Mouse (Mus musculus) neural tube, embryonic 10.5 days (tissue): ENCODE data around the gene Rnft2.

Experiments
- DNase-seq: peaks from one replicate; pipeline ENCODE4 v3.0.0-alpha.2; 2017; ENCODE audit warnings: low spot score; ENCODE audit errors: extremely low spot score

Rnft2 gene

DNA sequence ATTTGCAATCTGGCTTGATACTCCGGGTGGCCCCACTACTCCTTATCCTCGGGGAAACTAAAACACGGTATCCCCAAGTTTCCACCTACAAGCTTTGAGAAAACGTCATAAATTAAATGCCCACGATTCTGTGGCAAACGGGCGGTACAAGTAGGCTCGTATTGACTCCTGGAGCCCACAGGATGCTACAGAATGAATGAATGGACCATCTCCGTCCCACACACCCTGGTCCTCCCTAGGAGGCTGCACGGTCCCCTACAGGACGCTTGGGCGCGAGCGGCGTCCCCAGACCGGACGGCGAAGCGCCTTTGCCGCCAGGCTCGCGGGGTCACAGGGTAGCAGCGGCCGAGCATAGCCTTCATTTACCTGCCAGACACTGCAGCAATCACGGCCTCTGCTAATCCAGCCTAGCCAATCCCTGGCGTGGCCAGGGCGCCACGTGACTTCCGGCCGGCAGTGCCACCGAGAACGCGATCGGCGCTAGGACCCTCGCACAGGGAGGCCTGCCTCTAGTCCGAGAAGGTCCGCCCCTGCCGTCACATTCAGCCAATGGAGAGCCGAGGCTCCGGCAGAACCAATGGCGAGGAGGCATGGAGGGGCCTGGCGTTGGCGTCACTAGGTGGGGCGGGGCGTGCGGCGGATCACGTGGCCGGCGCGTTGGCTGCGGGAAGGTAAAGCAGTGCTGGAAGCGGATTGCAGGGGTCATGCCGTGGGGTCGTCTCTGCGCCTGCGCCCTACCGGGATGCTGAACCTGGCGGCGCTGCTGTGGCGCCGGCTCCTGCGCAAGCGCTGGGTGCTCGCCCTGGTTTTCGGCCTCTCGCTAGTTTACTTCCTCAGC is at the start of gene Rnft2, which contains the start of gene 2410131K14Rik:
TSS of gene Rnft2 (minus strand) at position 511 of the 838 bp plus-strand sequence.
TSS of gene 2410131K14Rik (plus strand) at position 622 of the 838 bp plus-strand sequence.
- DNase-seq = peak; percentile 100

DNA sequence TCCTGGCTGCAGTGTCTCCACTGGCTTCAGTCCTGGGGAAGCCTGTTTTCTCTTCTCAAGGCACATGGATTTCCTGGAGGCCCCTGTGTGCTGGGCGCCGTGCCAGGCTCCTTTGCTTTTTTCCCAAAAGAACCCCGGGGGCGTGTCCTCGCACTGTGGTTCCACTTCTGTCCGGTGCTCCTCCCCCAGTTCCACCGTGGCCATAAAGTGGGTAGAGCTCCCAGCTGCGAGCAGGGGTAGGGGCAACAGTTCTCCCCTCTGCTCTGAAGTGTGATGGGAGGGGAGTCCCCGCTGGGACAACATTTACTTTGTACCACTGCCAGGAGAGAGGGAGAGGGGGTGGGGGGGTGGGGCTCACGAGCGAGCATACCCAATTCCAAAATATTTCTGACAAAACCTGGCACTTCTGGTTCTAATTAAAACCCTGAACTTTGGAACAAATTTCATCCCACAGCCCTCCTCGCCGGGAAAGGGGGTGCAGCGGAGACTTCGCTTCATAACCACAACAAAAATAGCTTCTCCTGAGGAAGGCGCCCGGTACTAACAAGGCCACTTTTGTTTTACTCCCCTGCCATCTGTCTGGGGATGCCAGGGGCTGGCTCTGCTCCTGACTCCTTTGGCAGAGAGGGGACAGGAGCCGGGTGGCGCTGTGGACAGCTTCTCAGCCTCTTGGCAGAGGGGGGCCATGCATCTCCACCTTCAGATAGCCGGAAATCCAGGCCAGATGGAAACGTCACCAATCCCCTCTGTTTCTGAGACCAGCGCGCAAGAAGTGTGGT is 49.4 kb upstream of the Rnft2 start:
- no peak for DNase-seq

DNA sequence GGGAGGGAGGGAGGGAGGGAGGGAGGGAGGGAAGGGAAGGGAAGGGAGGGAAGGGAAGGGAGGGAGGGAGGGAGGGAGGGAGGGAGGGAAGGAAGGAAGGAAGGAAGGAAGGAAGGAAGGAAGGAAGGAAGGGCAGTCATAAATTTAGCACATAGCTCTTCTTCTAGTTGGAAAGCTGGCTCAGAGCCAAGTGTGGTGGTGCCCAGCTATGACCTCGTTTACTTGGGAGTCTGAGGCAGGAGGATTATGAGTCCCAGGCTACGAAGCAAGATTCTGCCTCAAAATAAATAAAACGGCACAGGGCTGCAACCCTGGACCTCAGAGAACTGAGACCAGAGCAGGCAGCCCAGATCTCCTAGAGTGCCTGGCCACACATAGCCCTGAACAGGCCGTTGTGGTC is 47.6 kb upstream of the Rnft2 start:
- DNase-seq = no peak

DNA sequence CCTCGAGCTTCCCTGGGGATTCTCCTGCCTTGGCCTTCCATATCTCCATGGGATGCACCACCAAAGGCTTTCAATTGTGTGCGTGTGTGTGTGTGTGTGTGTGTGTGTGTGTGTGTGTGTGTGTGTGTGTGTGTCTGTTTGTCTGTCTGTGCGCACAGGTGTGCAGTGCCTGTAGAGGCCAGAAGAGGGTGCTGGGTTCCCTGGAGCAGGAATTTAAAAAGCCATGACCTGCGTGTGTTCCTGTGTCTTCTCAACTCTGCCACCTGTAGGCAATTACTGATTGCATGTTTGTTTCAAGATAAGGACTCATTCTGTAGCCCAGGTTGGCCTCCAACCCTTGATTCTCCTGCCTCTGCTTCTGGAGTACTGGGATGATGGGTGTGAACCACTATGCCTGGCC is 46.5 kb upstream of the Rnft2 start:
- DNase-seq = no peak

DNA sequence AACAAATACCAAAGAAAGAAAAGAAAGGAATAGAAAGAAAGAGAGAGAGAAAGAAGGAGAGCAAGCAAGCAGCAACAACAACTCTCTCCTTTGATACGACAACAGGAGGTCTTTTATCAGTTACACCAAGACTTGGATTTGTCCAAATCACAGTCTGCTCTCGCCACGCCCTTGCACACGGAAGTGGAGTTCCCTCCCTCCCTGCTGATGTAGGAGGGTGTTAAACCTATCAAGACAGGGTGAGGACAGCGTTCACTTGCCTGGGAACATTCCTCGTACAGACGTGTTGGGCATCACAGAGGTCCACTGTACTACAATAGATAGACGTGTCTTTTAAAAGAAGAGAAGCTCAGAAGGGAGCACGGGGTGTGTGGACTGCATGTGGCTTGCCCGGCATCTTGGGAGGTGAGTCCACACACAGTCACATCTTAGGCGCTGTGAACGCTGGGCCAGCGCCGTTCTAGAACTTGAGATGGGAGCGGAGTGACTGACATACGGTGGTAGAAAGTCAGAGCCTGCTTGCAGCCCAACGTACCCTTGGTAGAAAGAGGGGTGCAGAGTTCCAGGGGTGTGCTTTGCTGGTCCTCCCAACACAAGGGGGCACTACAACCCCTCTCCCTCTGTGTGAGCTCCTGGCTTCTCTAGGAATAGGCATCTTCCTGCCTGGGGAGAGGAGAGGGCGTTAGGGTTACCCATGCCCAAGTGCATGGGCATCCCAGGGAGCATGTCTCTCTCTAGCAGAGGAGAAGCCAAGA is 33.0 kb upstream of the Rnft2 start:
- DNase-seq = no peak

DNA sequence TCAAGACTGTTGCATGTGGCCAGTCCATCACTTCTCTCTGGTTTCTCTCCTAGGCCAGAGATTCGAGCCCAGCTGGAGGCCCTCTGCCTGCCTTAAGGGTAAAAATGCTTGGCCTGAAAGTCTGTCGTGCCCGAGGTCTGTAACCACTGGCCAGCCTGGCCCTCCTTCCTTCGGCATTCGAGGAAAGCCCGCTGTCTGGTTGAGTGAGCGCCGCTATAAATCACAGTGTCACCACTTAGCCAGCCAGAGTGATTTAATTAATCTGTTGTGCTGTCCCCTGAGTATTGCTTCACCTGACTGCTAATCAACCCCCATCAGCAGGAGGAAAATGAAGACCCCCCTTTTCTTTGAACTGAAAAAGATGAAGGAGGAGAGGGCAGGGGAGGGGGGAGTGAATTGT is 31.8 kb upstream of the Rnft2 start:
- no peak for DNase-seq

DNA sequence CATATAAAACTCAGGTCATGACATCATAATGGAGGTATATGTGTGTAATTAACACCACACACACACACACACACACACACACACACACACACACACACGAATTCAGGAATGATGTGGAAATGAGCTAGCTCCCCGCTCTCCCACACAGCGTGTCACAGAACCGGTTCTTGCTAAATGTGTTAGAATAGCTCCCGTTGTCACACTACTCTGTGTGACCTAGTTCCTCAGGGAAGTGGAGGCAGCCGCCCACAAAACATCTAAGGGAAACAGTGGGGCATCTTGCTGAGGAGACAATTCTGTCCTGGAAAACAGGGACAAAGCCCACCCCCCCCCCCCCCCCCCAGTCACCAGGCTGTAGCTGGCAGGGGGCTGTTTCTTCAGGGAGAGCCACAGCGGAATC is 31.4 kb upstream of the Rnft2 start:
- no peak for DNase-seq

DNA sequence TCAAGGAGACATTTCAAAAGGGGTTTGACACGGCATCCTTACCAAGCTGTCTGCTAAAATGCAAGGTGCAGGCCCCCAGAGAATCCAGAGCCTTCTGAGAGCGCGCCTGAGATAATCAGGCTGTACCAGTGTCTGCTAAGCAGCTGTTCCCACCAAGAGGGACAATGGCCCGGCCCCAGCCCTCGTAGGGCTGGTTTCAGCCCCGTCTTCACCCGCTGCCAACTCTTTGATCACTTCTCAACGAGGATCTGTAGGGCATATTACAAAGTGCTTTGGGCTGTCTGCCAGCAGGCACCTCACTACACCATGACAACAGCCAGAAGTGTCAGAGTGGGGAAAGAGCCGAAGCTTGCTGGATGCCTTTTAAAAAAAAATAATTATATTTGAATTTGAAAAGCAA is 29.6 kb upstream of the Rnft2 start:
- DNase-seq = no peak

DNA sequence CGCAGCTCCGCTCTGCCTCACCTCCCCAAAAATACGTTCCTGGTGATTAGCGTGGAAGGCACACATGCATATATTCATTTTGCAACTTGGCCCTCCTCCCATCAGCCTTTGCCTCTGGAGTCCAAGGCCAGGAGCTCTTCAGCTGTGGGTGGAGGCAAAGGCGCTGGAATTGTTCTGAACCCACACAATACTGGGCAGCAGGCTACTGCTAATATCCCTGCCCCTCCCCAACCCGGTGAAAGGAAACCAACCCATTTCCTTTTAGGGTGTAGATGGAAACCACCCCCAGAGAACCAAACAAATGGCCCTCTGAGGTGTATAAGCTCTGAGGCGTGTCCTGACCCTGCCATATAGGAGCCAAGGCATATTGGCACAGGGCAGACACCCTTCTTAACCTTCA is 28.5 kb upstream of the Rnft2 start:
- no peak for DNase-seq

DNA sequence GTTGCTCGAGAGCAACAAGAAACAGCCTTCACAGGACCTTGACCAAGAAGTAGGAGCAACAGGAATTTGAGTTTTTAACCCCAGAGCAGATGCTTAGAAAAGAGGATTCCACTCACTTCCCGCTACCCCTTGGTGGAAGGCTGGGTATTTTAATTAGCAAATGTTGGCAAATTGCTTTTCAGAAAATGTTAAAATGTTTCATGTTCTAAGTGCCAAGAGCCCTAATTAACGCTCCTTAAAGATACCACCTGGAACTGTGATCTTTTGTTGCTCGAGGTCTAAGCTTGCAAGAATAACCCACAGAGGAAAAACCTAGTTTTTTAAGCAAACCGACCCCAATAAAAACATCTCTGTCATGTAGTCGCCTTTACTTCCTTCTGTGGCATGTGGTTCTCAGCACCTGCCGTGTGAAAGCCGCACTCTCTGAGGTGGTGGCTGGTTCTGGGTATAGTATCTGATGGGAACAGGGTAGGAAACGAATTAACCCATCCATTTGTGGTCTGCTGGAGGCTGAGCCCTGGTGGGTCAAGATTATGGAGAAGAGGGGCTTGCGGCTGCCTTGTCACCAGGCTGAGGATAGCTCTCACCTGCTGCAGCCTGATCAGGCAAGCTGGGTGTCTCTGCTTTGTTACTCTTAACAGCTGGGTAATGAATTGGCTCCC is 26.7 kb upstream of the Rnft2 start:
- DNase-seq = no peak

DNA sequence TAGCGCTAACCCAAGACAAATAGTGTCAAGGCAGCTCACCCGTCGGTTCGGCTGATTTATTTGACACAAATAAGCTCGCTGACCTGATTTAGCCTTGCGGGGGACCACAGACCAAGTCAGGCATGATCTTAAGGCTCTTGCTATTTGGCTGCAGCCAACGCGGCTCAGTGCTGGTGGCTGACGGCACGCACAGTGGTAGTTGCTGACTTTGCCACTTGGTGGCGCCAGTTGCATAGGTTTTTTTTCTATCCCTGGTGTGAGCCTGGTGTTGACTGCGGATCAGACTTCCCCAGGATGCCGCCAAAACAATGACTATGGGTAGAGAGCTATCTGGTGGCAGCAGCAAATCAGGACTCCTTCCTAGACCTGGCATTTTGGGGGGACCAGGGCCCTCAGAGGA is 24.1 kb upstream of the Rnft2 start:
- DNase-seq = peak; percentile 93

DNA sequence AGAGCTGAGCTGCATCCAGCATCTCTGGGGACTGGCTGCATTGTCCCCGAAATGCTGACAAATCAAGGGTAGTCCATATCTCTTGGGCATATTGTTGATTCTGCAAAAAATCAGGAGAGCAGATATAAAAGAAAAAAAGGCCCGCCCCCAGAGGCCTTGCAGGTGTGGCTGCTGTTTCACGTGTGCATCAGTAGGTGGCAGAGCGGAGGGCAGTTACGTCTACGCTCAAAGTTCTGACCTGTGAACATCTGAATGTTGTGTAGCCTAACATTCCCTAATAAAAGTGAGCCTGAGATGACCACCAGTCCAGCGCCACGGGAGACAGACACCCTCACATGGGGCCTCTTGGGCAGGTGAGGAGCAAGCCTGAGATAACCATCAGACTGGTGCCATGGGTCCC is 21.4 kb upstream of the Rnft2 start:
- DNase-seq = no peak

DNA sequence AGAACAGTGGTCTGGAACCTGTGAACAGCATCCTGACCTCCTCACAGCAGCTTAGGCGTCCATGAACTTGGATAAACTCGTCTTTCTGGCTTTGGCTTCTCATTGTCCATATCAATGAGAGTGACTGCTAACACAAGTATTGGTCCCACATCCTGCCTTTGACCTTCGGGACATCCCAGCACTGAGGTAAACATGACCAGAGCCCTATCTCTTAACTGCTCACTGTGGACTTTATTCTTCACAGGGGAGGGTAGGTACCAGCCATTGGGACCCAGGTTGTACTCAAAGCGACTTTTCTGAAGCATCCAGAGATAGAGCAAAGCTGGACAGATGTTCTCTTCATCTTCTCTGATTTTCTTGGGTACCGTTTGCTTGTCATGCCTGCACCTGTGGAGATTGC is 20.4 kb upstream of the Rnft2 start:
- no peak for DNase-seq

DNA sequence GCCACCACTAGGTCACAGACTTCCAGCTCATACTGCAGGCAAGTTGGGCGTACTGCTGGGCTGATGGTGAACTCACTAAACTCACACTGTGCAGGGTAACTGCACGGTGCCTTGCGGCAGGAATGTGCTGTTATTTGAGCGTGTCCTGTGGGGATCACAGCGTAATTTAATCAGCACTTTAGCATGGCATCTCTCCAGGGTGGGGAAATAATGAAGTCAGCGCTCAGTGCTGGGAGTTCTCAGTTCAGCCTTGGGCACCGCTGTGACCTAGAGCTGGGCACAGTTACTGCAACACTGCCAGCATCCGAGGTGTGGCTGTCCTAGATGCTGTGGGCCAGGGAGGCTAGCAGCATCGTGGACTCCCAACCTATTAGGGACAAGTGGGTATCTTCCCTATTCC is 19.4 kb upstream of the Rnft2 start:
- DNase-seq = no peak

DNA sequence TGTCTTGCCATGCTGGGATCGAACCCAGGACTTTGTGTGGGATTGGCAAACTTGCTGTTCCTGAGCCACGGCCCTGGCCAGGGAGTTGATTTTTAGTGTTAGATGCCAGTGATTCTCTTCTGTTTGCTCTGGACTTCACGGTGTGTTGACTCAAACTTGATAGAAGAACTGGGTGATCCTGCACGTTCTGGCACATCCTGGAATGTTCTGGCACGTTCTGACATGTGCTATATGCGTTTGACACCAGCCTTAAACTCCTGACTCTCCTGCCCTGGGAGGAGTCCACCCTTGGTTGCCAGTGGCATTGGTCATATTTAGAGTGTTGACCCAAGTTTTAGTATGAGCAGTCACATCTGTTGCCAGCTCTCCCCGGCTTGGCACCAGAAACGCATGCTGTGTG is 17.5 kb upstream of the Rnft2 start:
- DNase-seq = no peak

DNA sequence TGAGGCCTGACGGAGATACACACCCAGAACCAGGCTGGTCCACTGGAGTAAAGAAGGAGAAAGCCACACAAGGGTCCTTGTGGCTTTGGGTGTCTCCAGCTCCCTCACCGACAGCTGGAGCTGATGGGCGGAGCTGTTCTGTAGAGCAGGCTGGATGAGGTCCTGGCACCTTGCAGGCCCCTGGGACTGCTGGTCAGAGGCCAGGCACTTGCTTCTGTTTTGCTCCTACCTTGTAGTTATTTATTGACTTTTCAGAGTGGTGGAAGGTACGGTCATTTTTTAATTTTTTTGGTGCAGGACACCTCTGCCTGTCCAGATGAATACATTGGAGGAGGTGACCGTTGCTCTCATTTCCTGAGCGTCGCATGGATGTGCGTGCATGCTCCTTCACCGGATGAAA is 16.3 kb upstream of the Rnft2 start:
- DNase-seq = no peak

DNA sequence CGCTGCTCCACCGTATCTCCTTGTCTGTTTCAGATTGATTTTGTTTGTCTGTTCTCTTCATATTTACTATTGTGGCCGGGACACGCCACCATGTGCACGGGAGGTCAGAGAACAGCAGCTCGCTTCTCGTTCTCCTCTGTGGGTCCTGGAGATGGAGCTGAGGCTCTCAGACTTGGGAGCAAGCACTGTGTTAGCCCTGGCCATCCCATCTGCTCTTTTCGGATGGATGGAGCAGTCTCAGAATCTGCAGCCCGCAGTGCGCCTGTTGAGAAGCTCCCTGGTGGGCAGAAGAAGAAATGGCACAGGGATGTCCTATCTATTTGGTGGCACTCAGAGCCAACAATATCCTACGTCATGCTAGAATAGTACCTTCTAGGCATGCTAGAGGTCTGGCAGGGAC is 15.7 kb upstream of the Rnft2 start:
- DNase-seq = no peak

DNA sequence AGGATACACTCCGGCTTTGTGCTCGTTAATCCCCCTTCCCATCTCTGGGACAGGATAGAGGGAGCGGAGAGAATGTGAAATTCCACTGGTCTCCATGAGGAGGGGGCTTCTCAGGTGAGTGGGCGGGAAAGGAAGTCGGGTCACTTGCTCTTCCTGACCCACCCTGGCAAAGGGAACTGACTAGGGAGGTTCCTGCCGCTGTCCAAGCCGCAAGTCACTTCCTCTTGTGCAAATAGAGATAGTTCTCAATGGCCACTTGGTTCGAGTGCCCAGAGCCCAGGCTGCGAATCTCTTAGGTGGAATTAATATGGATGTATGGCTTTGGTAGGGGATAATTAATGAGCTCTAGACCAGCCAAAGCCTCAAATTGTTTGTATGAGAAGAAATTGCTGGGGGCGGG is 15.1 kb upstream of the Rnft2 start:
- DNase-seq = no peak

DNA sequence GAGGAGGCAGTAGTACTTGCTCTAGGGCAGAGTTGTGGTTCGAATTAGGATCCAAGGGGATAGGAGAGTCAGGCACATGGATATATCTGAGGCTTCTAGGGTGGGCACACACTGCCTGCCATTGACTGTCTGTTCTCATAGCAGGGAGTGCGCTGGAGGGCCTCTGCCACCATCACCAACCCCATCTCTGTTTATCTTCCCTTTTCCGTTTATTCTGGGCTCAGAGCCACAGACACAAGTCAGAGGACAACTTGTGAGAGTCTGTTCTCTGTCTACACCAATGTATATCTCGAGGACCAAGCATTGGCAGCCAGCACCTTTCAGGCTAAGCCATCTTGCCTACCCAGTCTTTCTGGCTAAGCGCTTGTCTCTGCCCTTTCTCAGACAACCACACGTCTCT is 14.7 kb upstream of the Rnft2 start:
- no peak for DNase-seq

DNA sequence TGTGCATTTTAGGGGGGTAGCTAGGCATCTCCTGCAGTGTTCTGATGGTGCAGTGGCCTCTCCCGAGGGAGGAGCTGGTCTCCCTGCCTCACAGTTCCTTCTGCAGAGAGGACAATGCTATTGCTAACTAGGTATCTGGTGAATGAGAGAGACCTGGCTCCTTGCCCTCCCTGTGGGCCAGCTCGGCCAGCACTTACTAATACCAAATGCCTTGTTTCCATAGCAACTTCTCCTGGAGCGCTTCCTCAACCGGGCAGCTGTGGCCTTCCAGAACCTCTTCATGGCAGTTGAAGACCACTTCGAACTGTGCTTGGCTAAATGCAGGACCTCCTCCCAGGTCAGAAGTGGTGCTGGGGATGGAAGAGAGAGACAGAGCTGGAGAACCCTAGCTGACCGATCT is 14.2 kb upstream of the Rnft2 start:
- no peak for DNase-seq

DNA sequence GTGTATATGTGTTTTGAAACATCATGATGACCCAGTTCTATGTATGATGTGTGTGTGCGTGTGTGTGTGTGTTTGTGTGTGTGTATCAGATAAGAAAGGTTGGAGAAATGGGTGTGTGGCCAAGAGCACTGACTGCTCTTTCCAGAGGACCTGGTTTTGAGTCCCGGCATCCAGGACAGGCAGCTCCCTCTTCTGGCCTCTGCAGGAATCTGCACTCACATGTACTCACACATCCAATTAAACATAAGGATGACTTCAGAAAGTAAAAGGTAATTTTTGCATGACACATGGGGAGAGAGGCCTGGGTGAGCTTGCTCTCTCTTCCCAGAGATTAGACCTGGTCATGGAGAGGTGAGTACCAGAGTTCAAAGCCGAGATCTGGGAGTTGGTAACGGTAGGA is 12.1 kb upstream of the Rnft2 start:
- DNase-seq = no peak

DNA sequence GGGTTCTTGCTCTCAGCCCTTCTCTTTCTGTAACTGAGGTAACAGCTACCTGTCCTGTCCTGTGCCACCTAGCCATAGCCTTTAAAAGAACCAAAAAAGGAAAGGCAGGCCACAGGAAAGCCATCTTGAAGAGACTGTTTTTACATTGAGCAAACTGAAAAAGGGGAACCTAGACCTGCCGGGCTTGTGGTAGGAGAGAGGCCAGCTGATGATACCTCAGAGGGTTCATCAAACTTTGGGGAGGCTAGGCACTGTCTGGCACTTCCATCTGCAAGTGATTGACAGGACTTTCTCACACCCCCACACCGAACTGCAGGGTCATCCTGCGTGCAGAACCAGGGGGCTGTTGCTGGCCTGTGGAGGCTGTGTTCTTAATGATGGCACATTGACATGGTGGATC is 8.6 kb upstream of the Rnft2 start:
- no peak for DNase-seq
